Mouse (Mus musculus) heart, adult 2 months (tissue): Measurements from ENCODE around the gene Ndfip2.

Source experiments
- CTCF ChIP-seq: fragments of 200-600 bp; IDR thresholded peaks from 2 replicates; pipeline ENCODE4 v1.8.1; 2022; ENCODE audit warnings: antibody characterized with exemption, mild to moderate bottlenecking, moderate library complexity
- EP300 ChIP-seq: fragments of 200-500 bp; IDR thresholded peaks from 2 replicates; pipeline ENCODE4 v1.6.1; 2011; ENCODE audit warnings: low read depth, low read length, control low read depth; ENCODE audit not compliant: insufficient read depth
- POLR2A ChIP-seq: fragments of 200-500 bp; IDR thresholded peaks from 2 replicates; pipeline ENCODE4 v1.6.1; 2011; ENCODE audit warnings: mild to moderate bottlenecking, low read depth, low read length, control low read depth; ENCODE audit not compliant: insufficient read depth

GRCm38 (mm10) chr14:105322829-105323228, 64.5 kb downstream of the Ndfip2 start:
- no peak for TF ChIP-seq CTCF
- no peak for TF ChIP-seq POLR2A
- TF ChIP-seq EP300, result no peak
